Mouse (Mus musculus) cerebellum, postnatal 25 days (tissue): ENCODE measurements around the gene Bmpr1a.
"Not testable (repeated sequence)": the region's sequence is repeated elsewhere in the genome, so short reads cannot be mapped to it uniquely, and the experiment has no call there.

Experiments used
- DNase-seq, 2 experiments: peaks; one replicate each; pipeline ENCODE4 v3.0.0; 2021; ENCODE audit warnings: mixed read lengths in 2 of 2

Gene Bmpr1a

GRCm38 (mm10) chr14:34378560-34379331 is 124.4 kb downstream of the Bmpr1a start:
- DNase-seq = no peak

DNA sequence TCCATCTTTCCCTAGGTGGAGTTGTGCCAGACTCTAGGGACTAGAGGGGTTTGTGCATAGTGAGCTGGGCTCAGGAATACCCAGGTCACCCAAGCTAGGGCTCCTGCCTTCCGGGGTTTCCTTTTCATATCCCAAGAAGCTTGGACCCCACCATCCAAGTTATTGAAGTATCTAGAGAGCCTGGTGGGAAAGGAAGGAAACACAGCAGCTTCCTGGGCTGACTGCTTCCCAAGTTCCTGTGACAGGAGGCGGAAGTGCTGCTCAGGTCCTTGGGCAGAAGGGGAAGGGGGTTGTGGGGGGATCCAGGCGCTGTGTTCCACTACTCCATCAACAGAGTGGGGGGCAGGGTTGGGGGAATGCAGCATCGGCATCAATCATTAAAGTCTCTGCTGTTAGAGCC is 126.0 kb downstream of the Bmpr1a start:
- DNase-seq = no peak

- DNase-seq = no peak
Observed at GRCm38 (mm10) chr14:34375941-34376340, 127.2 kb downstream of the Bmpr1a start.

DNA sequence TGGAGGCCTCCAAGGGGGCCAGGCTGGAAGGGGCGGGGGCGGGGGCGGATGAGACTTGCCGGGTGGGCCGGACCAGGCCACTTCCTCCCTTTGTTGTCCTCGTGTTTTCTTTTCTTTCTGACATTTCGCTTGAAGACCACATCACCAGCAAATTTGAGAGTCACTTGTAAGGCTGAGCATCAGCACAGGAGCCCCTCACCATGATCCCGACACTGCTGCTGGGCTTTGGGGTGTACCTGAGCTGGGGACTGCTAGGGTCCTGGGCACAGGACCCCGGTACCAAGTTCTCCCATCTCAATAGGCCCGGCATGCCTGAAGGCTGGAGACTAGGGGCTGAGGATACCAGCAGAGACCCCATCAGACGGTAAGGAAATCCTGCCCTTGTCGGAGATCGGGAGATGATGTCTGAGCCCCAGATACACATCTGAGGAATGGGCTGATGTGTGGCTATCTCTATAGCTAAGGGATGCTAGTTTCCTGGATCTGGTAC is 127.7 kb downstream of the Bmpr1a start, which contains the start of gene Mmrn2:
Mmrn2 (plus strand) TSS at position 51 of the 490 bp plus-strand sequence.
- no peak for DNase-seq

GRCm38 (mm10) chr14:34374577-34374976 is 128.6 kb downstream of the Bmpr1a start, which contains the start of gene Sncg:
Gene Sncg (minus strand): TSS chr14:34374789.
- no peak for DNase-seq

DNA sequence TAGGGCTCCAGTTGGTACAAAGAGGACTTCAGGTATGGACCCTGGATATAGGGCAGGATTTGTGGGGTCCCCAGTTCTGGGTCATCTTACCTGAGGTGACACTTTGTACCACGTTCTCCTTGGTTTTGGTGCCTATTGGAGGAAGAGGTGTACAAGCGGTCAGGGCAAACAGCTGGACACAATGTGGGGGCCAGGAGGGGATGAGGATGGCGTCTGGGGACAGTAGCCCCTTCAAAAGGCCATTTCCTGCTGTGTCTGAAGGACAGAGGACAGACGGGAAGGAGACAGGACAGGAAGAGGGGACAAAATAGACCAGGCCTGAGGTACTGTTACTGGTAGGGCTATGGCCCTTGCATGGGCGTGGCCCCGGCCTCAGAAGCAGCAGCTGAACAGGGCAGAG is 129.6 kb downstream of the Bmpr1a start:
- DNase-seq = no peak

DNA sequence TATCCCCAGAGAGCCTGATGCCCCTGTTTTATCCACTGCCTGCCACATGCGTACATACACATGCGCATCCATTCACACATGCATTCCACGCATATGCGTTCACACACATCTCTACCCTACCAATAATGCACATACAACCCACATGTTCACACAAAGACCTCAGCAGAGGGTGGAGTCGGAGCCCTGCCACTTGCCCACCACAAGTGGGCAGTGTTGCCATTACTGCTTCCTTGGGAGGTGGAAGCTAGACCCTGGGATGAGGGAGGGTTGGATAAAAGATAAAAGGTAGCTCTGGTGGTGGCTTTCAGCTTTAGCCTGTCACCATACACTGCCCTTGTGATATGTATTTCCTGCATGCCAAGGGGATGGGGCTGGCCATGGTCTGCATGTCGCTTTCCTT is 130.5 kb downstream of the Bmpr1a start:
- DNase-seq = peak; percentile 48 to 74

GRCm38 (mm10) chr14:34371763-34372162 is 131.4 kb downstream of the Bmpr1a start:
- no peak for DNase-seq

DNA sequence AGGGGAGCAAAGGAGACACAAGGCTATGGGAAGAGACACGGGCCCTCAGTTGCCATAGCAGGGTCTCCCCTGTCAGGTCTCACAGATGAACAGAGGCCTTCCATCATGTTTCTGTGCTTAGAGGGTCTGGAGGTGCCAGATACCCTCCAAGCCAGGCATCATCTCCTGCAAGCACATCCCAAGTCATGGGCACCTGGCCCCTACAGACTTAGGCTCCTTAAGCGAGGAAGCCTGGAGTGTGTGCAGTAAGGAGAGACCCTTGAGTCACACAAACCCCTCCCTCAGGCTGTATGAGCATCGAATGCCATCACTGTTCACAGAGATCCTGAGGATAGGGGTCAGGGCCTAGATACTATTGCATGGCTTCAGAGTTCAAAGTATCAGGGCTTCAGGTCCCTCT is 132.2 kb downstream of the Bmpr1a start:
- DNase-seq = no peak

GRCm38 (mm10) chr14:34370203-34370602 is 132.9 kb downstream of the Bmpr1a start:
- DNase-seq = no peak

- DNase-seq = no peak
Observed at GRCm38 (mm10) chr14:34365147-34365507, 138.0 kb downstream of the Bmpr1a start.

- DNase-seq = not testable (repeated sequence)
Observed at GRCm38 (mm10) chr14:34364254-34365146, 138.6 kb downstream of the Bmpr1a start.

- DNase-seq = peak; percentile 73 to 77
Observed at GRCm38 (mm10) chr14:34363490-34364253, 139.5 kb downstream of the Bmpr1a start.

DNA sequence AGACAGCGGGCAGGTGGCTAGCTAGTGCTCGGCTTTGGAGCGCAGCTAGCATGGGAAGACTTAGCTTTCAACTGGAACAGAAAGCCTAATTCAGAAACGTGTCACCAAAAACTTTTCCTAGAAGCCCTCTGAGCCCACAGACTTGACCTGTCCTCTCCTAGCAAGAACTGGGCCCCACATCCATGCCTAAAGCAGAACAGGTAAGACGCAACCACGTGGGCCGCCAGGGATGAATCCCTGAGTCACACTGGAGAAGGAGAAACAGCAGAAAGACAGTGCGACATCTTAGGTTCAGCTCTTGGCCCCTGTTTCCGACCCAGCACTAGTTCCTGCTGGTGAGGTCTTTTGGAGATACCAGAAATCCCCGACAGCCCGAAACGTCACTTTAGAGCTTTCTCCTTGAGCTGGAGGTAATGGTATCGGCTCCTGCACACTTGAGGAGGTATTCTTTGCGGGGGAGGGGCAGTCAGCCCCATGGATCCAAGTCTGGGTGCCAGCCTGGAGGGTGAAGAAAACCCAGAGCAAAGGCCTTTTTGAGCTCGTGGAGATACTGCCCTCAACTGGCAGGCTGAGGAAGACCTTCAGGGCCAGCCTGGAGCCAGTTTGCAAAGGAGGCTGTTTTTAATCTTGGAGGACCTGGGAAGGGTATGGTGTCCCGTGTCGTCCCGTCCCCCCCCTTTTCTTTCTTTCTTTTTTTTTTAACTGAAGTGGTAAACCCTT is 140.3 kb downstream of the Bmpr1a start:
- DNase-seq = peak; percentile 79 to 84

- DNase-seq = no peak
Observed at GRCm38 (mm10) chr14:34362135-34362534, 141.0 kb downstream of the Bmpr1a start.
